Mouse (Mus musculus): ENCODE measurements around the gene Borcs7. TPM values are rescaled to one million over a fixed set of nuclear protein-coding genes. Genes with fewer than 3 reads are reported as not detected.
A peak's percentile ranks its signal among the peaks of the same experiment; 100 is the strongest.

Gene Borcs7
- total RNA-seq, 4 experiments from 2014 or later, result 12.0 to 14.7 (median 12.6) TPM

GRCm38 (mm10) chr19:46662784-46663183, 26.9 kb upstream of the Borcs7 start:
- DNase-seq (ENCODE audit: low spot score in 2 of 2), result no peak

GRCm38 (mm10) chr19:46665474-46665873, 24.2 kb upstream of the Borcs7 start:
- no peak for DNase-seq (ENCODE audit: low spot score in 2 of 2)

- DNase-seq (ENCODE audit: low spot score in 2 of 2), result no peak
These were observed 22.4 kb upstream of the Borcs7 start for GRCm38 (mm10) chr19:46667300-46667699.

- DNase-seq (ENCODE audit: low spot score in 2 of 2), result no peak
These were observed 21.4 kb upstream of the Borcs7 start for GRCm38 (mm10) chr19:46668263-46668662.

GRCm38 (mm10) chr19:46669802-46670201, 19.9 kb upstream of the Borcs7 start:
- DNase-seq (ENCODE audit: low spot score in 2 of 2), result no peak

GRCm38 (mm10) chr19:46670691-46671090, 19.0 kb upstream of the Borcs7 start:
- DNase-seq (ENCODE audit: low spot score in 2 of 2), result peak in 1 of 2 experiments; percentile 29

GRCm38 (mm10) chr19:46672766-46673418, 16.8 kb upstream of the Borcs7 start, which contains the start of gene Cyp17a1:
Gene Cyp17a1, minus strand, starts transcription at chr19:46673172.
- no peak for DNase-seq (ENCODE audit: low spot score in 2 of 2)

GRCm38 (mm10) chr19:46675641-46676040, 14.1 kb upstream of the Borcs7 start:
- DNase-seq (ENCODE audit: low spot score in 2 of 2), result no peak

- DNase-seq (ENCODE audit: low spot score in 2 of 2), result no peak
These were observed 9.9 kb upstream of the Borcs7 start for GRCm38 (mm10) chr19:46679720-46680383.

- no peak for DNase-seq (ENCODE audit: low spot score in 2 of 2)
These were observed 681 bp downstream of the Borcs7 start for GRCm38 (mm10) chr19:46690387-46690786.

- no peak for DNase-seq (ENCODE audit: low spot score in 2 of 2)
These were observed 1.4 kb downstream of the Borcs7 start for GRCm38 (mm10) chr19:46691078-46691477.

GRCm38 (mm10) chr19:46693146-46693545, 3.4 kb downstream of the Borcs7 start:
- DNase-seq (ENCODE audit: low spot score in 2 of 2), result no peak

GRCm38 (mm10) chr19:46696482-46696881, 6.8 kb downstream of the Borcs7 start:
- no peak for DNase-seq (ENCODE audit: low spot score in 2 of 2)

GRCm38 (mm10) chr19:46696943-46697342, 7.2 kb downstream of the Borcs7 start:
- DNase-seq (ENCODE audit: low spot score in 2 of 2), result no peak

- no peak for DNase-seq (ENCODE audit: low spot score in 2 of 2)
These were observed 8.3 kb downstream of the Borcs7 start for GRCm38 (mm10) chr19:46697840-46698517.

GRCm38 (mm10) chr19:46699011-46699481, 9.3 kb downstream of the Borcs7 start:
- no peak for DNase-seq (ENCODE audit: low spot score in 2 of 2)

GRCm38 (mm10) chr19:46701156-46701555, 11.4 kb downstream of the Borcs7 start:
- no peak for DNase-seq (ENCODE audit: low spot score in 2 of 2)

GRCm38 (mm10) chr19:46705779-46706495, 16.2 kb downstream of the Borcs7 start:
- DNase-seq (ENCODE audit: low spot score in 2 of 2), result no peak

GRCm38 (mm10) chr19:46706540-46707295, 17.0 kb downstream of the Borcs7 start:
- no peak for DNase-seq (ENCODE audit: low spot score in 2 of 2)

- peak; percentile 74 to 80 for DNase-seq (ENCODE audit: low spot score in 2 of 2)
These were observed 17.8 kb downstream of the Borcs7 start, which contains the start of gene As3mt for GRCm38 (mm10) chr19:46707296-46708151. Gene As3mt, plus strand, starts transcription at chr19:46707458.
